Mouse (Mus musculus) MEL (cell line): ENCODE measurements around the gene Ccl17. TPM values are rescaled to one million over a fixed set of nuclear protein-coding genes. Genes with fewer than 3 reads are reported as not detected.
A peak's percentile ranks its signal among the peaks of the same experiment; 100 is the strongest.

ENCODE experiments used
- DNase-seq: peaks from one replicate; pipeline ENCODE4 v3.0.0; 2011; ENCODE audit warnings: low read depth, low spot score
- H3K27ac ChIP-seq: 2 replicates; pipeline ENCODE4 v1.5.1; 2012; ENCODE audit warnings: low read depth, mild to moderate bottlenecking, control low read depth, low read length, moderate library complexity; ENCODE audit not compliant: control insufficient read depth
- H3K27me3 ChIP-seq, 2 experiments: fragments of 150-350 bp in 1 of 2; sonication (generic) in 1 of 2; 2 replicates each; pipeline ENCODE4 v1.6.1; 2012; ENCODE audit warnings: low read length in 2 of 2, mild to moderate bottlenecking in 2 of 2, improper control_type of control experiment in 1 of 2, moderate library complexity in 1 of 2; ENCODE audit not compliant: insufficient read depth in 2 of 2, control insufficient read depth in 1 of 2
- H3K36me3 ChIP-seq, 2 experiments: 2 replicates each; pipeline ENCODE4 v1.6.1; 2012 to 2014; ENCODE audit warnings: low read length in 2 of 2, improper control_type of control experiment in 1 of 2, inconsistent platforms in 1 of 2, mild to moderate bottlenecking in 1 of 2; ENCODE audit not compliant: insufficient read depth in 2 of 2, control insufficient read depth in 1 of 2
- H3K4me1 ChIP-seq, 2 experiments: fragments of 150-350 bp in 1 of 2; sonication (generic) in 1 of 2; 2 replicates each; pipeline ENCODE4 v1.6.1; 2012; ENCODE audit warnings: low read length in 2 of 2, improper control_type of control experiment in 1 of 2, mild to moderate bottlenecking in 1 of 2; ENCODE audit not compliant: insufficient read depth in 2 of 2, control insufficient read depth in 1 of 2
- H3K4me3 ChIP-seq, 2 experiments: fragments of 150-350 bp in 1 of 2; sonication (generic) in 1 of 2; 2 replicates each; pipeline ENCODE4 v1.5.1; 2012; ENCODE audit warnings: low read depth in 2 of 2, low read length in 2 of 2, mild to moderate bottlenecking in 2 of 2, moderate library complexity in 2 of 2, control low read depth in 1 of 2, improper control_type of control experiment in 1 of 2; ENCODE audit not compliant: control insufficient read depth in 1 of 2, insufficient read depth in 1 of 2
- H3K79me2 ChIP-seq: 2 replicates; pipeline ENCODE4 v1.6.1; 2012; ENCODE audit warnings: mild to moderate bottlenecking, low read length, moderate library complexity; ENCODE audit not compliant: control insufficient read depth, poor library complexity, insufficient read depth
- H3K9ac ChIP-seq: 2 replicates; pipeline ENCODE4 v1.6.1; 2012; ENCODE audit warnings: low read depth, mild to moderate bottlenecking, control low read depth, low read length, moderate library complexity; ENCODE audit not compliant: control insufficient read depth, poor library complexity, severe bottlenecking
- H3K9me3 ChIP-seq: fragments of 150-350 bp; sonication (generic); replicated peaks from 2 replicates; pipeline ENCODE4 v1.6.1; 2012; ENCODE audit warnings: mild to moderate bottlenecking, low read length, improper control_type of control experiment, moderate library complexity; ENCODE audit not compliant: insufficient read depth
- BHLHE40 ChIP-seq: IDR thresholded peaks from 2 replicates; pipeline ENCODE4 v1.6.1; 2012; ENCODE audit warnings: low read depth, mild to moderate bottlenecking, inconsistent platforms, low read length, improper control_type of control experiment, borderline replicate concordance
- CHD1 ChIP-seq: IDR thresholded peaks from 2 replicates; pipeline ENCODE4 v1.6.1; 2012; ENCODE audit warnings: low read depth, mild to moderate bottlenecking, inconsistent platforms, low read length, improper control_type of control experiment
- CTCF ChIP-seq, 3 experiments: IDR thresholded peaks in 2 of 3; conservative IDR thresholded peaks in 1 of 3; 2 replicates each; pipeline ENCODE4 v1.5.1; 2011 to 2012; ENCODE audit warnings: low read length in 3 of 3, low read depth in 2 of 3, mild to moderate bottlenecking in 2 of 3, improper control_type of control experiment in 1 of 3, inconsistent platforms in 1 of 3, mixed read lengths in 1 of 3, moderate library complexity in 1 of 3; ENCODE audit not compliant: control insufficient read depth in 1 of 3, insufficient read depth in 1 of 3, poor library complexity in 1 of 3, severe bottlenecking in 1 of 3
- E2F4 ChIP-seq: IDR thresholded peaks from 2 replicates; pipeline ENCODE4 v1.6.1; 2011; ENCODE audit warnings: low read depth, low read length, improper control_type of control experiment, borderline replicate concordance
- ELF1 ChIP-seq: IDR thresholded peaks from 2 replicates; pipeline ENCODE4 v1.6.1; 2014; ENCODE audit warnings: low read depth, mild to moderate bottlenecking, inconsistent platforms, low read length, improper control_type of control experiment, moderate library complexity
- ETS1 ChIP-seq: IDR thresholded peaks from 2 replicates; pipeline ENCODE4 v1.6.1; 2012; ENCODE audit warnings: low read depth, mild to moderate bottlenecking, inconsistent platforms, low read length, improper control_type of control experiment, moderate library complexity
- GABPA ChIP-seq: IDR thresholded peaks from 2 replicates; pipeline ENCODE4 v1.6.1; 2012; ENCODE audit warnings: low read depth, mild to moderate bottlenecking, inconsistent platforms, low read length, improper control_type of control experiment, moderate library complexity
- GATA1 ChIP-seq: IDR thresholded peaks from 2 replicates; pipeline ENCODE4 v1.6.1; 2011; ENCODE audit warnings: low read depth, low read length, improper control_type of control experiment
- HCFC1 ChIP-seq: IDR thresholded peaks from 2 replicates; pipeline ENCODE4 v1.6.1; 2012; ENCODE audit warnings: low read depth, mild to moderate bottlenecking, inconsistent platforms, low read length, improper control_type of control experiment, moderate library complexity
- KAT2A ChIP-seq: conservative IDR thresholded peaks from 2 replicates; pipeline ENCODE4 v1.6.1; 2012; ENCODE audit warnings: low read depth, low read length, improper control_type of control experiment, inconsistent platforms
- MAFK ChIP-seq: IDR thresholded peaks from 2 replicates; pipeline ENCODE4 v1.6.1; 2011; ENCODE audit warnings: low read depth, mild to moderate bottlenecking, low read length, improper control_type of control experiment, borderline replicate concordance
- MAX ChIP-seq: IDR thresholded peaks from 2 replicates; pipeline ENCODE4 v1.6.1; 2011; ENCODE audit warnings: low read length, improper control_type of control experiment
- MYB ChIP-seq: IDR thresholded peaks from 2 replicates; pipeline ENCODE4 v1.6.1; 2011; ENCODE audit warnings: mild to moderate bottlenecking, low read depth, low read length, improper control_type of control experiment
- NELFE ChIP-seq: IDR thresholded peaks from 2 replicates; pipeline ENCODE4 v1.6.1; 2011; ENCODE audit warnings: low read depth, low read length, improper control_type of control experiment
- NRF1 ChIP-seq: IDR thresholded peaks from 2 replicates; pipeline ENCODE4 v1.6.1; 2014; ENCODE audit warnings: low read depth, mild to moderate bottlenecking, inconsistent platforms, low read length, improper control_type of control experiment, moderate library complexity; ENCODE audit not compliant: poor library complexity, insufficient read depth, severe bottlenecking
- POLR2A ChIP-seq, 2 experiments: IDR thresholded peaks; 2 replicates each; pipeline ENCODE4 v1.6.1; 2011 to 2012; ENCODE audit warnings: low read length in 2 of 2, mild to moderate bottlenecking in 2 of 2, control low read depth in 1 of 2, improper control_type of control experiment in 1 of 2, low read depth in 1 of 2, moderate library complexity in 1 of 2; ENCODE audit not compliant: control insufficient read depth in 1 of 2, insufficient read depth in 1 of 2, poor library complexity in 1 of 2
- POLR2AphosphoS2 ChIP-seq: IDR thresholded peaks from 2 replicates; pipeline ENCODE4 v1.6.1; 2011; ENCODE audit warnings: low read length, improper control_type of control experiment
- SIN3A ChIP-seq: IDR thresholded peaks from 2 replicates; pipeline ENCODE4 v1.6.1; 2012; ENCODE audit warnings: low read length, improper control_type of control experiment, inconsistent platforms
- TBP ChIP-seq: IDR thresholded peaks from 2 replicates; pipeline ENCODE4 v1.8.0; 2011; ENCODE audit warnings: low read depth, low read length, improper control_type of control experiment
- TCF12 ChIP-seq: IDR thresholded peaks from 2 replicates; pipeline ENCODE4 v1.6.1; 2014; ENCODE audit warnings: low read depth, mild to moderate bottlenecking, inconsistent platforms, low read length, improper control_type of control experiment, moderate library complexity
- USF2 ChIP-seq, 2 experiments: IDR thresholded peaks; 2 replicates each; pipeline ENCODE4 v1.6.1; 2011 to 2012; ENCODE audit warnings: improper control_type of control experiment in 2 of 2, low read length in 2 of 2, borderline replicate concordance in 1 of 2, inconsistent platforms in 1 of 2, low read depth in 1 of 2, mild to moderate bottlenecking in 1 of 2; ENCODE audit not compliant: insufficient read depth in 1 of 2
- ZKSCAN1 ChIP-seq: IDR thresholded peaks from 2 replicates; pipeline ENCODE4 v1.6.1; 2012; ENCODE audit warnings: low read depth, mild to moderate bottlenecking, inconsistent platforms, low read length, improper control_type of control experiment, moderate library complexity
- ZNF384 ChIP-seq: IDR thresholded peaks from 2 replicates; pipeline ENCODE4 v1.6.1; 2012; ENCODE audit warnings: low read depth, mild to moderate bottlenecking, inconsistent platforms, low read length, improper control_type of control experiment
- polyA plus RNA-seq, 2 experiments: library from polyadenylated mRNA; stranded (reverse) in 1 of 2; unstranded in 1 of 2; fragments of >175 nt in 1 of 2; fragments of >200 nt in 1 of 2; gene quantifications; 2 replicates each; pipeline versions ENCODE4 v1.2.1 to v1.2.4; 2012; ENCODE audit warnings: low replicate concordance in 2 of 2, low read depth in 1 of 2; ENCODE audit not compliant: insufficient read length in 2 of 2, insufficient read depth in 1 of 2, missing spikeins in 1 of 2
- total RNA-seq: library from RNA; depleted of rRNA; stranded (reverse); fragments of 300-350 nt; gene quantifications from 2 replicates; pipeline ENCODE4 v1.2.3, GENCODE M21; 2012

Ccl17 gene
- total and polyA plus RNA-seq, 3 experiments: 0.43 TPM; not detected in 2

GRCm38 (mm10) chr8:94857346-94858173 lies 47.3 kb downstream of the Ccl17 start, which contains the start of gene Polr2c:
Gene Polr2c, plus strand, starts transcription at chr8:94857450.
- peaks cover 1 to 10% of the 10 kb centered on the region in 2 experiments; a peak in 3 of 4 replicates for H3K36me3 ChIP-seq
- H3K27me3 ChIP-seq: no peaks in the 10 kb centered on the region
- TF ChIP-seq GATA1: no peak
- TF ChIP-seq ELF1: peak; percentile 88
- TF ChIP-seq TBP: 0 out of 2 replicates have a peak, but pooled peaks have one; percentile 72
- TF ChIP-seq E2F4: peak; percentile 67; the same call in 1 of the 2 replicates
- TF ChIP-seq MYB: no peak
- TF ChIP-seq POLR2AphosphoS2: peak; percentile 50; the same call in 1 of the 2 replicates
- peak; percentile 63 for TF ChIP-seq SIN3A
- TF ChIP-seq POLR2A (IDR thresholded peaks at IDR 0.05; ENCODE audit: control insufficient read depth in 1 of 2, insufficient read depth in 1 of 2, low read depth in 1 of 2, low read length in 2 of 2, poor library complexity in 1 of 2): peak; percentile 81 to 85
- TF ChIP-seq MAX: no peak
- TF ChIP-seq HCFC1: peak; percentile 90
- TF ChIP-seq USF2 (IDR thresholded peaks at IDR 0.05; ENCODE audit: borderline replicate concordance in 1 of 2, insufficient read depth in 1 of 2, low read depth in 1 of 2, low read length in 2 of 2): no peak
- TF ChIP-seq CHD1: peak; percentile 0; the same call in 1 of the 2 replicates
- no peak for TF ChIP-seq BHLHE40
- TF ChIP-seq MAFK: peak; percentile 28; the same call in 1 of the 2 replicates
- TF ChIP-seq CTCF (IDR thresholded peaks at IDR 0.05 in 2 of 3, conservative IDR thresholded peaks at IDR 0.05 in 1 of 3; ENCODE audit: control insufficient read depth in 1 of 3, insufficient read depth in 1 of 3, low read depth in 2 of 3, low read length in 3 of 3, poor library complexity in 1 of 3, severe bottlenecking in 1 of 3): peak; percentile 79 to 94 (median 85)
- TF ChIP-seq ZKSCAN1: no peak
- no peak for TF ChIP-seq ZNF384
- TF ChIP-seq TCF12: peak; percentile 59
- TF ChIP-seq NRF1: peak; percentile 82
- peak; percentile 57; the same call in 1 of the 2 replicates for TF ChIP-seq KAT2A
- TF ChIP-seq NELFE: peak; percentile 80
- peak; percentile 5; the same call in 1 of the 2 replicates for TF ChIP-seq ETS1
- TF ChIP-seq GABPA: peak; percentile 52; the same call in 1 of the 2 replicates
- peak within 1 kb of the TSS; percentile 35 for H3K27ac ChIP-seq
- no peaks in the 10 kb centered on the region for H3K9me3 ChIP-seq
- peak within 1 kb of the TSS; percentile 94 for H3K9ac ChIP-seq
- no peaks in the 10 kb centered on the region for H3K4me1 ChIP-seq
- peak; percentile 91 for DNase-seq
- H3K4me3 ChIP-seq: peak within 1 kb of the TSS; percentile 90 to 97
- H3K79me2 ChIP-seq: peaks cover 17% of the 10 kb centered on the region
